Mouse (Mus musculus) kidney, postnatal 25 days (tissue): Measurements from ENCODE around the gene Iqgap1.

Source experiments
- DNase-seq, 2 experiments: peaks; one replicate each; pipeline ENCODE4 v3.0.0; 2021; ENCODE audit warnings: mixed read lengths in 2 of 2

Iqgap1 gene

DNA sequence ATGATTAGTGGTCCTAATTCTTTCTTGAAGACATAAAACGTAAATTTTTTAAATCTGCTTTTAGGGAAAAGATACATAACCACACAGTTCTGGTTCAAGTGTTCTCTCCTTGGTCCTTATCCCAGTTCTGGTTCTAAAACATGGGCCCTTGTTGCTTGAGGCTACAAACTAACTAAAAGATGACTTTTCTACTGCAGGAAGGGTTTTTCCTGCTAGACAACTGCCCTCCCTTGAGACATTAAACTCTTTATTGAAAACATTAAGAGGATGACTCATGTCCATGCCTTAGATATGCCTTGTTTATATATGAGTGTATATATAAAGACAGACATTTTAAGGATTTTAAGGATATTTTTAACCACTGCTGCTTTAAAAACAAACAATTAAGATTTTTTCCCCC, 17.4 kb upstream of the Iqgap1 start:
- no peak for DNase-seq

DNA sequence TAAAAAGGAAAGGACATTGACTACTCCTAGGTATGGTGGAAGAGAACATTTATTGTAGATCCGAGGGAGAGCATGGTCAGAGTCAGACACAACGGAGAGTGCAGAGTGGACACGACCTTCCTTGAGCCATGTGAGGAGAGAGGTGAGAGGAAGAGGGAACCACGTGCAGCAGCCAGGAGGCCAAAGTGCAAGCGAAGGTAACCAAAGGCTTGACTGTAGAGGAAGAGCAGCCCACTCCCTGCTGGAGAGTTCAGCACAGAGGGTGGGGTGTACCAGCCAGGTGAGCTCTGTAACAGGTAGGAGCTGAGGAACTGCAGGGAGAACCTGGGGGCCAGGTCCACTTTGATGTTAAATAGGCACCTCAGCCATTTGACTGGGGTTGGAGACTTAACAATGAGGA, 16.4 kb upstream of the Iqgap1 start:
- DNase-seq = peak; percentile 44 to 70

DNA sequence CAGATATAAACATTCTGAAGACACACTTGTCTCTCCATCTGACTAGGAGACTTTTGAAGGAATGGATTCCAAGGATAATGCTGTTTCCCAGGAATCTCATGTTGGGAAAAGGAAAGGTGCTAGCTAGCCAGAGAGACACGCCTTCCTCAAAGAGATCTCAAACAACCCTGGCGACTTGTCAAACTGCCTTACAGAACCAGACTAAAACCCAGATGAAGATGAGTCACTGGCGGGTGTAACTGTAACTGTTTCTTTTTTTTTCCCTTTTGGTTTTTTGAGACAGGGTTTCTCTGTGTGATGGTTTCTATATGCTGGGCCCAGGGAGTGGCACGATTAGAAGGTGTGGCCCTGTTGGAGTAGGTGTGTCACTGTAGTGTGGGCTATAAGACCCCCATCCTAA, 15.2 kb upstream of the Iqgap1 start:
- DNase-seq = no peak

DNA sequence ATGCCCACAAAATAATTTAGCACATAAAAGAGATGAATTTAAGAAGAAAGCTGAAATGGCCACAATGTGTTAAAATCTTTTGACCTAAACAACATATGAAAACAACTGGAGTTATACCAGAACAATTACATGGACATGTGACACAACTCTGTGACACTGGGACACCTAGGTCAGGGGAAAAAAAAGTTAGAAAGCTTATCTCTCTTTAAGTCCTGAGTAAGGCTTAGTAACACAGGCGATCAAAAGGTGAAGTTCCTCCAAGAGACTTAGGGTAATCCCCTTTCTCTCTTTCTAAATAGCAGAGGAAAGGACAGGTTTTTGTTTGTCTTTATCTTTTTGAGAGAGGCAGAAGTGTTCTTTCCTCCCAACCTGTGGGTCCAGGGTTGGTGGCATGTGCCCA, 14.5 kb upstream of the Iqgap1 start:
- no peak for DNase-seq

DNA sequence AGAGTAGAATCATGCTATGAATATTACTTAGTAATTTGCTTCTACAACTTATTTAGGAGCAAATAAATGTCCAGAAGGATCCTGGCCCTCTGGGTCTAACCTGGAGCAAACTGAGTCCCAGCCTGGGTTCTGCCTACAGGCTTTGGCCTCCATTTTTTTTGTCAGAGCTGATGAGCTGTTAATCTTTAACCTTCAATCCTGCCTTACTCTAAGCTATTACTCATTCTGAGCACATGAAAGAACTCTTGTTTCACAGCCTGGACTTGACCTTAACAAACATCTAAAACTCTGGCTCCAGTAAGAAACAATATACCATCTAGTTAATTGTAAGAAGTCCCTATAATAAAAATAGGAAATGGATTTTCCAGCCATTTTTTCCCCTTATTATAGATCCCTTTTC, 14.0 kb upstream of the Iqgap1 start:
- DNase-seq = no peak

DNA sequence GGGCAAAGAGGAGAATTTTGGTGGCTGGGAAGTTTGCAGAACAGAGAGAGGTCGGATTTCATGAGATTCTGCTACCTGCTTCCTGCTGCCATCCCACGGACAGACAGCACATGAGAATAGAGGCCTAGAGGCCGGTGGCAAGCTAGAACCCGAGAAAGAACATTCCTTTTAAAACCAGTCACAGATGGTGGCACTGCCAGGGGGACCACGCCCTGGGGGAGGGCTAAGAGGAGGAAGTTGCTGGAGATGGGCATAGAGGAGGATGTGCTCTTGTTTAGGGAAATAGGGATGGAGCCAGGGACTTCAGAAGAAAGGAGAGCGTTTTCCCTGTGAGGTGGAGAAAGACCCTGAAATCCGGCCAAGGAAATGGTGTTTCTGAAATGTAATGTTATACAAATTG, 12.5 kb upstream of the Iqgap1 start:
- no peak for DNase-seq

DNA sequence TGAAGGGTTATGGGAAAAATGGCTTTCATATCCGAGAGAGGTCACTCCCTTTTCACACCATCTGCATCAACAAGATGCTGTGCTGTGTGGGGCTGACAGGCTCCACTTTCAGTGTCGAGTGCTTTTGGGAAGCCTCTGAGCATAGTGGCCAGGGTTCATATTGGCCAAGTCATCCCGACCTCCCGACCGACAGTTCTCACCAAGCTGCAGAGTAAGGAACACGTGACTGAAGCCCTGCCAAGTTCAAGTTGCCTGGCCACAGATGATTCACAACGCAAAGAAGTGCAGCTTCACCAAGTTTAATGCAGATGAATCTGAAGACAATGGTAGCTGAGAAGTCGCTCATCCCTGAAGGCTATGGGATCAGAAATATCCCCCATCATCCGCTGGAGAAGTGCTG, 12.0 kb upstream of the Iqgap1 start:
- peak; percentile 66 to 67 for DNase-seq

DNA sequence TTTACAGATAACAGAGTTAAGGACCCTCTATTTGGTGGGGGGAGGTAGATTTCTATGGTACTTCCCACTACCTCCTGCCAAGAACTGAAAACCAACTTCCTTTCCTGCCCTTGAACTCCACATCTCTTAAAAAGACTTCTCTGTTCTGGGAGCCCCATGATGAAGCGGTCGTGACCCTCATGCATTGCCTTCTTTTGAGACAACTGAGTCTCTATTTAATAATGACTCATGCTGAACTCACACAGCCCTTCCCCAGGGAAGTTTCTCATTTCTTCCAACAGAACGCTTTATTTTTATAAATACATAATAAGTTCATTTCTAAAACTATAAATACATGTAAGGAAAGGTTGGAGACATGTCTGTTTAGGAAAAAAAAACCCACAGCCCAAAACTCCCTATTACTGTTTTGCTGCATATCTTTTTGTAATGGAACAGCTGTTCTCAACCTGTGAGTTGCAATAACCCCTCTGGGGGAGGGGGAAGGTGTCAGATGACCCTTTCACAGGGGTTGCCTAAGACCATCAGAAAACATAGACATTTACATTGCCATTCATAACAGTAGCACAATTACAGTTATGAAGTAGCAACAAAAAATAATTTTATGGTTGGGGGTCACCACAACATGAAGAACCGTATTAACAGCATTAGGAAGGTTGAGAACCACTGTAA, 10.3 kb upstream of the Iqgap1 start:
- DNase-seq = no peak

DNA sequence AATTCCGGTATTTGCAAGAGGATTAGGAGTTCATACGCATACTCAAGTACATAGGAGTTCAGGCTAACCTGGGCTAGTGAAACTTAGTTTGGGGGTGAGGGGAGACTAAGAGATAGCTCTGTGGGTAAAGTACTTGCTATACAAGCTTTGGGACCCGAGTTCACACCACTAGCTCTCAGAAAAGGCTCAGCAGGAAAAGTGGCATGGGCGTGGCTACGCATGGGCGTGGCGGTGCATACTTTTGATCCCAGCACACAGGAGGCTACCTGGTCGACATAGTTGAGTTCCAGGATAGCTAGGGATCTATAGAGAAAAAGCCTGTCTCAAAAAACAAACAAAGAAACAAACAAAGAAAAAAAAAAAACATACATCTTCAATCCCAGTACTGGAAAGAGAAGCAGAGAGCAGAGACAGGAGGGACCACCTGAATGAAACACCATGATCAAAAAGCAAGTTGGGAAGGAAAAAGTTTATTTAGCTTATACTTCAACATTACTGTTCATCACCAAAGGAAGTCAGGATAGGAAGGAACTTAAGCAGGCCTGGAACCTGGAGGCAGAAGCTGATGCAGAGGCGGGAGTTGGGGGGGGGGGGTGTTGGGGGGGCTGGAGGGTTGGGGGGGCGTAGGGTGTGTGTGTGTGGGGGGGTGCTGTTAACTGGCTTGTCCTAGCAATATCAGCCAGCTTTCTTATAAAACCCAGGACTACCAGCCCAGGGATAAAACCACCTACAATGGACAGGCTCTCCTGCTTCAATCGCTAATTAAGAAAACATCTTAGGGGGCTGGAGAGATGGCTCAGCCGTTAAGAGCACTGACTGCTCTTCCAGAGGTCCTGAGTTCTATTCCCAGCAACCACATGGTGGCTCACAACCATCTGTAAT, 8.1 kb upstream of the Iqgap1 start:
- DNase-seq = peak in 1 of 2 experiments; percentile 39

DNA sequence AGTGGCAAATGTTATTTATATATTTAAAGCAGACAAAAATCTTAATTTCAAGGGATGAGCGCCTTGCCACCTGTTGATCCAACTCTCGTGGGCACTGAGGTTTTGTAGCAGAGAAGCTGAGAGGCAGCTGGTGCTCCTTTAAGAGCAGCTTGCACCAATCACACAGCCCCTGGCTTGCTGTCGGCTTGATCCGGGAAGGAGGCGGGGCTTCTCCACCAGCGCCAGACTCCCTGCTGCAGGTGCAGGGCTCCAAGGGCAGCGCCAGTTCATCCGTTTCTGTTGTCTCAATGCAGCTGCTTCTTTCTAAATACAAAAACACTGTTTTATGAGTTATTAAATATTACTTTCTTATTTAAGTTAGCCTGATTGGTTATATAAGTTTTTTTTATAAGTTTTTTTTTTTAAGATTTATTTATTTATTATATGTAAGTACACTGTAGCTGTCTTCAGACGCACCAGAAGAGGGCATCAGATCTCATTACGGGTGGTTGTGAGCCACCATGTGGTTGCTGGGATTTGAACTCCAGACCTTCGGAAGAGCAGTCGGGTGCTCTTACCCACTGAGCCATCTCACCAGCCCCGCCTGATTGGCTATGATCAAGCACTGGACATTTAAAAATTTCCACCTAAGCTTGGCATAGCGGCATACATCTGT, 7.3 kb upstream of the Iqgap1 start:
- peak; percentile 77 to 90 for DNase-seq

DNA sequence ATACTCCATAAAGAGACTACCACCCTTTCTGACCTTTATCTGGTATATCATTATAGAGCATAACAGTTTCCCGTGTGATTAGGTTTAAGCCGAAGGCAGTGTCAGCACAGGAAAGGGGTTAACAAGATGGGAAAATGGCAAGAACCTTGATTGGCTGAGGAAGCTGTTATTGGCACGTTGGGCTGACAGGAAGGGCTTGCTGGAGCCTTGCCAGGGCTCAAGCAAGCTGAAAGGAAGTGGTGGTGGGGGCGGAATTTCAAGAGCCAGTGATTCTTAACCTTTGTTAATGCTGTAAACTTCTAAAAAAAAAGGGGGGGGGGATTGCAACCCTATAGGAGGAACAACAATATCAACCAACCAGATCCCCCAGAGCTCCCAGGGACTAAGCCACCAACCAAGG, 6.4 kb upstream of the Iqgap1 start:
- peak; percentile 74 to 76 for DNase-seq

DNA sequence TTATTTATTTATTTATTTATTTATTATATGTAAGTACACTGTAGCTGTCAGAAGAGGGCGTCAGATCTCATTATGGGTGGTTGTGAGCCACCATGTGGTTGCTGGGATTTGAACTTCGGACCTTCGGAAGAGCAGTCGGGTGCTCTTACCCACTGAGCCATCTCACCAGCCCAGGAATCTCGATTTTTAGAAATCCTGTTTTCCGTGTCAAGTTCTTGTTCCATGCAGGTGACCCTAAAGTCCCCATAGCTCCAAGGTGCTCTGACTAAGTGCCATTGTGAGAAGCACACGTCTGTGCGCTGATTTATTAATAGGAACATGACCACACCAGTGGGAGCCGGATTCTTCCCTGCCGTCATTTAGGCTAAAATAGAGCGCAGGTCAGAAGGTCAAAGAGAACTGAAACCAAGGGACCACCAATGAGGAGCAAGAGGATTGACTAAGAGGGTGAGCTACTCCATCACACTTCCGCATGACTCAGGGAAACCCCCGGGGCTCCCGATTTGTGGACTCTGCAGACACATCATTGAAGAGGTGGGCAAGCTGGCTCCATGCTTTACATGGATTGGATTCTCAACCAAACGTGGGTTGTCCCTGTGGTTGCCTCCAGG, 4.5 kb upstream of the Iqgap1 start:
- DNase-seq = peak in 1 of 2 experiments; percentile 39

DNA sequence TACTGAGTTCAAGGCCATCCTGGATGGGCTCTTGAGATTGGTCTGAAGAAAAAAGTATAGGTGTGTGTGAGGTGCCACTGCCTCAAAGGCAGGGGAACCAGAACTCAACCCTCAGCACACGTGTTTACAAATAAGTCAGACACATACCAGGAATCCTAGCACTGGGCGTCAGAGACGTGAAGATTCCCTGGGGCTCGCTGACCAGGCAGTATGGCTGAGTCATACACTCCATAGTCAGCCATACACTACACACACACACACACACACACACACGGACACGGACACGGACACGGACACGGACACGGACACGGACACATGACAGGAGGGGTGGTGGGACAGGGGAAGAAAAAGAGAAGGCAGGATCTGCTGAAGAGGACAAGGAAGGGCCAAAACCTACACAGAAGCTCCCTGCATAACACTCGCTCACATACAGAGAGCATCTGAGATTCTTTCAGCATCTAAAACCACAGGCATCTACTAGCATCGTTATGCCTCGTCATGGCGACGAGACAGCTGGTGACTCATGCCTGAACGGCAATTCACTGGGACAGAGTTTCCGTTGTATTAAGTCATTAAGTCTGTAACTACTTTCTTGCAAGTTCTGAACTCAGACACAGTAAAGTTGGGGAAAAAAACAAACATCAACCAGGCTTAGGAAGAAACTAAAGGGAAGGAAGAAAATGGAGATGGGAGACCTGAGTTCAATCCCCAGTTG, 2.5 kb upstream of the Iqgap1 start:
- peak in 1 of 2 experiments; percentile 50 for DNase-seq

DNA sequence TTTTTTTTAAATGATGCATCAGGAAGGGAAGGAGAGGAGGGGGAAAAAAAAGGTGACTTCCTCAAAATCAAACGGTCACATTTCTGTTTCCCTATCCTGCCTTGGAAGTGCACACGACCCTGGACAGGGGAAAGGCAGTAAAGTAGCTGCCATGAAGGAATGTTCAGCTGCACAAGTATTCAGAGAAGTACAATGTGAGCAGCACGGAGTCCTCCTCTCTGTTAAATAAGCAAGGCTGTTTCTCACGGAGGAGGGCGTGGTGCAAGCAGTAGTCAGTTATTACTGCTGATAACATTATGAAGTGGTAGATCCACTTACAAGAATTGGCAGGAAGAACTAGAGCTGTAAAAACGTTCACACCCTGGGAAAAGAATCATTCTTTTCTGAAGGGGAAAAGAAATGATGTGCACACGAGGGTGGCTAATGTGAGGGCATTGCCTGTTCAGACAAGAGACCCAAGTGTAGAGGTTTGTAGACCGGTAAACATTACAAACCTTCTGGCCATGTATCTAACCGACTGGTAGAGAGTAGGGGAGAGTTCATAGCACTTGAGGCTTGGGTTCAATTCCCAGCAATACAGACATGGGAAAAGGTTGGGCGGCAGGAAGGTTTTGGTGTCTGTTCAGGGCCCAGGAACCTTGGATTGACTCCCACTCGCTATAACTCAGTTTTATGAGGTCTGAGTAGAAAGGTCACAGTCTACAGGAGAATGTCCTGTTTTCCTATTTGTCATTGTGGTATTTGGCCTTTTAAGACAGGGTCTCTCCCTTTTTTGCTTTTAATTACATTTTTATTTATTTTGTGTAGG, 1.7 kb downstream of the Iqgap1 start:
- DNase-seq = peak in 1 of 2 experiments; percentile 35

DNA sequence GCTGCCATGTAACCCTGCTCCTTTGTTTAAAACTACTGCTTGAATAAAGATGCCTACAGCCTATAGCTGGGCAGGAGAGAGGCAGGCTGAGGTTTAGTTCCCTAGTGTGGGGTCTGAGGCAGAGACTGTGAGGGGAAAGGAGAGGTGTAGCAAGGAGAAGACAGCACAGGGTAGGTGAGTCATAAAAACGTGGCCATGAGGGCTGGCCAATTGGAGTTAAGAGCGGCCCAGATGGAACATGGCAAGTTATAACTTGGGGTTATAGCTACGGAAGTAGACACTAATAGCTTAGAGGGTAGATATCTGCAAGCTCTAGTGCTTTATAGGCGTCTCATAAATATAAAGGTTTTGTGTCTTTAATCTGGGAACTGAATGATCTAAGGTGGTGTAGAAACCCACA, 2.5 kb downstream of the Iqgap1 start:
- no peak for DNase-seq

DNA sequence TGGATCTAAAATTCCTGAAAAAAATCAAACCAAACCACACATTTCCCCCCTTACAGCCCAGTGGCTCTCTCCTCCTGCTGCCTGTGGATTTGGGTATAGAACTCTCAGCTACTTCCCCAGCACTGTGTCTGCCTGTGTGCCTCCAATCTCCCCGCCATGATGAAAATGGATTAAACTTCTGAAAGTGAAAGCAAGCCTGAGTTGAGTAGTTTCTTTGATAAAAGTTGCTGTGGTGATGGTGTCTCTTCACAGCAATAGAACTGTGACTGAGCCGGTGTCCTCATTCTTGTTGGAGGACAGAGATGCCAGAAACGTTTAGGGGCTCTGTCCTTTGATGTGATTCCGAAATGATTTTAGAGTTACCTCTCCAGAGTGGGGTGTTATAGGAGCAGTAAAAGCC, 4.9 kb downstream of the Iqgap1 start:
- DNase-seq = no peak

DNA sequence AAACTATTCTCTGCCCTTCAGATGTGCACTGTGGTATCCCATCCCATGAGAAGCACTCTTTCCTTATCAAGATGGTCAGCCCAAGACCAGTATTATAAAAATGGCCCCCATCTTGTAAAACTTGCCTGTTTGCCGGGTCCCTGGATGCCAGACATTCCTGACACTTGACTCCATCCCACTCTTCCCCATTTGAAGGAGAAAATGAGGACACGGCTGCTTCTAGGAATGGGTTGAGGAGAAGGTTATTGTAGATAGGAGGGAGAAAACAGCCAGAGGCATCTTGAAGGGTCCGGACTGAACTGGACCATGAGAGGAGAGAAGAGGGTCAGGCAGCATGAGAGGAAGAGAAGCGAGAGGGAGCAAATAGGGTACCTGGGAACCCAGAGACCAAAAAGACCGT, 9.1 kb downstream of the Iqgap1 start:
- DNase-seq = no peak

DNA sequence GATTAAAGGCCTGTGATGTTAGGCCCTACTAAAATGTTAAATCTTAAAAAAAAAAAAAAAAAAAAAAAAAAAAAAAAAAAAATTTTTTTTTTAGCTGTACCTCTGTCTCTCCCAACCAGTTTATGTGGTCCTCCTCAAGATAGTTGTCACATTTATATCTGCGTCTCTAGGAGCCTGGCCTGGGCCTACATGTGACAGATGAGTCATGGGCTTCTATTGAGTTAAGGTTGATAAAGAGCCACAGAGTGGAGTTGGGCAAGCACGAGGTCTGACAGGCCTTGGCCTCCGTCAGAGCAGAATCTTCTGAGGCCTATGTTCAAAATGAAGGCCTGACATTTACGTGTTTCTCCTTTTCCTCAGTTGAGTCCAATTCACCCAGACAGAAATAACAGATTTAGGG, 12.4 kb downstream of the Iqgap1 start:
- DNase-seq = no peak

DNA sequence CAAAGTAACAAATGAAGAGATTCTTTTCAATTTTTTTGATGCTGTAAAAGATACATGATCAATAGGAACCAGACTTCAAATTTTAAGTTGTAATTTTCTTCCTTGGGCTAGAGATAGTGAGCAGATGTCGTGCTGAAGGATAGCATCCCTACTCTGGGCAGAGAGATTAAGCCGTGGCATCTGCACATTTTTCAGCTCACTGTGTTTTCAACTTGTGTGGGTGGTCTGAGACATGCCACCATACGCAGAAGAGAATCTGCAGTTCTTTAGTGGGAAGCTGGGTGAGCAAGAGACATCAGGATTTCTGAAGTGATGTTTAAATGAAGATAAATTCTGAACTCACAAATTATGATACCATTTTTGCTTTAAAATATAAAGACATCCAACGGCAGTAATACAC, 19.4 kb downstream of the Iqgap1 start:
- no peak for DNase-seq

DNA sequence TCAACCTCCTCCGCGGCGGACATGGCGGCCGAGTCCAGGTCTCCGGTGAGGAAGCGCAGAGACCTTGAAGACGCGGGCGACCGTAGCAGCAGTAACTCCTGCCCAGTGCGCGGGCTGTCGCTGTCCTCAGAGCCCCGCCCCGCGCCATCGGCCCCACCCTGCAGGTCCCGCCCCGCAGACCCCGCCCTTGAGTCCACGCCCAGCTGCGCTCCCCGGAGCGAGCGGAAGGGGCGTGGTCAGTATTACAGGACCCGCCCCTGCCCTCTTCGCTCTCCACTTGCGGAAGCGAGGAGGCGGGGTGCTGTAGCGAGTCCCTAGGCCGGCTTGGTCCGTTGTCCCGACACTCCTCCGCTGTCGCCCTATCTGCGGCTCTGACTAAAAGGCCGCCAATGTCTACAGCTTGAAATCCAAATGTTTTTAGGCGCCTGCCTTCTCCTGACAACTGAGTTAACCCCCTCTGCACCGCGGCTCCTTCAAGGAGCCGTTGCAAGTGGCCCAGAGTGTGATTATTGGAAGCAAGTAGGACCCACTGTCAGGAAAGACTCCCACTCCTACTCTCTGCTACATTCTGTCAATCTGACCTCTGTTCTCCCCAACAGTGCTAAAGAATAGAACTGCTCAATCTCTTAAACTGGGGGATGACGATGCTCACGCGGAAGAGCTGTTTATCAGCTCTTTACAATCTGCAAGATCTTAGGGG, 22.5 kb downstream of the Iqgap1 start:
- peak; percentile 97 to 98 for DNase-seq
